Mouse (Mus musculus) hindbrain, postnatal 0 days (tissue): ENCODE measurements around the gene Vat1. TPM values are rescaled to one million over a fixed set of nuclear protein-coding genes. Genes with fewer than 3 reads are reported as not detected.

ENCODE experiments used
- ATAC-seq: fragments of 200-750 bp; cut with Nextera tagmentation; 2 replicates; pipeline ENCODE4 v1.8.0; 2017; ENCODE audit warnings: mild to moderate bottlenecking, moderate TSS enrichment, moderate library complexity
- DNase-seq: peaks from one replicate; pipeline ENCODE4 v3.0.0-alpha.2; 2015; ENCODE audit warnings: low spot score
- H3K27ac ChIP-seq: fragments of 300-500 bp; sonication (generic); 2 replicates; pipeline ENCODE4 v1.5.1; 2014; ENCODE audit warnings: mild to moderate bottlenecking
- H3K27me3 ChIP-seq: fragments of 300-500 bp; sonication (generic); 2 replicates; pipeline ENCODE4 v1.6.1; 2014; ENCODE audit warnings: low read length, mixed read lengths; ENCODE audit not compliant: insufficient read depth
- H3K36me3 ChIP-seq: fragments of 300-500 bp; sonication (generic); 2 replicates; pipeline ENCODE4 v1.6.1; 2014; ENCODE audit warnings: low read length, mixed read lengths; ENCODE audit not compliant: insufficient read depth
- H3K4me1 ChIP-seq: fragments of 300-500 bp; sonication (generic); 2 replicates; pipeline ENCODE4 v1.6.1; 2014; ENCODE audit warnings: antibody characterized with exemption, low read length, mixed read lengths; ENCODE audit not compliant: insufficient read depth
- H3K4me2 ChIP-seq: fragments of 300-500 bp; sonication (generic); 2 replicates; pipeline ENCODE4 v1.6.1; 2014; ENCODE audit warnings: low read depth, mild to moderate bottlenecking, low read length, moderate library complexity, mixed read lengths
- H3K4me3 ChIP-seq: fragments of 300-500 bp; sonication (generic); 2 replicates; pipeline ENCODE4 v1.5.1; 2014; ENCODE audit warnings: low read length
- H3K9ac ChIP-seq: fragments of 300-500 bp; sonication (generic); replicated peaks from 2 replicates; pipeline ENCODE4 v1.6.1; 2014; ENCODE audit warnings: mild to moderate bottlenecking, low read length, moderate library complexity, mixed read lengths
- H3K9me3 ChIP-seq: fragments of 300-500 bp; sonication (generic); 2 replicates; pipeline ENCODE4 v1.6.1; 2016; ENCODE audit warnings: low read length, mixed read lengths
- CTCF ChIP-seq: IDR thresholded peaks from 2 replicates; pipeline ENCODE4 v1.5.1; 2016; ENCODE audit warnings: antibody characterized with exemption, control low read depth, low read depth
- WGBS: fragments of 180-500 bp; shearing (Covaris S2); extraction: QIAGEN DNeasy Blood & Tissue Kit; methylation state at CpG from one replicate; pipeline ENCODE4 v1.1.7; 2014; 5-methylcytosine and 5-hydroxymethylcytosine counted together
- polyA plus RNA-seq: library from polyadenylated mRNA; unstranded; fragments of >200 nt; fragmentation: Nextera tagmentation; extraction: Ambion mirVana; gene quantifications from 2 replicates; pipeline ENCODE4 v1.2.1, GENCODE M21; 2015
- total RNA-seq: library from RNA; depleted of rRNA; stranded (reverse); fragments of >200 nt; gene quantifications from 2 replicates; pipeline ENCODE4 v1.2.3, GENCODE M21; 2014

The Vat1 gene
- total and polyA plus RNA-seq, 2 experiments from 2014 or later = 114 to 290 TPM

- WGBS = 20% methylated on average over 13 of the region's 13 CpGs
These were observed 3.2 kb downstream of the Vat1 start for GRCm38 (mm10) chr11:101462583-101463440.

GRCm38 (mm10) chr11:101462141-101462540 lies 3.9 kb downstream of the Vat1 start:
- no peak for TF ChIP-seq CTCF
- Histone ChIP-seq H3K9me3 (no peaks in the 10 kb centered on the region), H3K4me1 (peaks cover 19% of the 10 kb centered on the region), H3K27ac (peak overlapping the region; percentile 27; the same call in 1 of the 2 replicates), H3K9ac (no peak overlapping the region), H3K36me3 (peaks cover 43% of the 10 kb centered on the region), H3K4me2 (peak overlapping the region; percentile 75; the same call in 1 of the 2 replicates), H3K4me3 (no peak overlapping the region), H3K27me3 (no peaks in the 10 kb centered on the region)
- no peak for DNase-seq
- ATAC-seq = no peak
- WGBS = 47% methylated on average over 14 of the region's 14 CpGs

More at GRCm38 (mm10) chr11:101462583-101463440, 3.2 kb downstream of the Vat1 start:
- Histone ChIP-seq H3K9ac (no peak overlapping the region), H3K27me3 (no peaks in the 10 kb centered on the region), H3K27ac (peak overlapping the region; percentile 27; the same call in 1 of the 2 replicates), H3K36me3 (peaks cover 38% of the 10 kb centered on the region), H3K4me3 (peak overlapping the region; percentile 77), H3K9me3 (no peaks in the 10 kb centered on the region), H3K4me2 (peak overlapping the region; percentile 75), H3K4me1 (peaks cover 19% of the 10 kb centered on the region)
- DNase-seq = peak; percentile 73
- no peak for TF ChIP-seq CTCF
- ATAC-seq = peak; percentile 50; the same call in 1 of the 2 replicates

- peaks cover 47% of the 10 kb centered on the region for H3K36me3 ChIP-seq
These were observed 5.7 kb downstream of the Vat1 start for GRCm38 (mm10) chr11:101460321-101460720.

GRCm38 (mm10) chr11:101459716-101460115 lies 6.3 kb downstream of the Vat1 start:
- no peaks in the 10 kb centered on the region for H3K27me3 ChIP-seq
- ATAC-seq (no peak), DNase-seq (no peak)
- H3K36me3 ChIP-seq = peaks cover 47% of the 10 kb centered on the region
- H3K9ac ChIP-seq = no peak overlapping the region
- peaks cover 19% of the 10 kb centered on the region for H3K4me1 ChIP-seq
- no peak overlapping the region for H3K27ac ChIP-seq
- no peak for TF ChIP-seq CTCF
- no peaks in the 10 kb centered on the region for H3K9me3 ChIP-seq
- no peak overlapping the region for H3K4me2 ChIP-seq
- 38% methylated on average over 5 of the region's 6 CpGs for WGBS
- no peak overlapping the region for H3K4me3 ChIP-seq

More at GRCm38 (mm10) chr11:101460321-101460720, 5.7 kb downstream of the Vat1 start:
- Histone ChIP-seq H3K9ac (no peak overlapping the region), H3K4me2 (no peak overlapping the region), H3K27ac (no peak overlapping the region), H3K4me3 (no peak overlapping the region), H3K9me3 (no peaks in the 10 kb centered on the region), H3K27me3 (no peaks in the 10 kb centered on the region), H3K4me1 (peaks cover 19% of the 10 kb centered on the region)
- ATAC-seq (no peak), DNase-seq (no peak)
- 85% methylated on average over 15 of the region's 15 CpGs for WGBS
- no peak for TF ChIP-seq CTCF

- Histone ChIP-seq H3K27me3 (no peaks in the 10 kb centered on the region), H3K4me3 (no peak overlapping the region), H3K4me1 (peaks cover 10% of the 10 kb centered on the region), H3K9ac (no peak overlapping the region), H3K27ac (no peak overlapping the region), H3K36me3 (peaks cover 47% of the 10 kb centered on the region), H3K9me3 (no peaks in the 10 kb centered on the region), H3K4me2 (no peak overlapping the region)
- no peak for TF ChIP-seq CTCF
- ATAC-seq (no peak), DNase-seq (no peak)
- WGBS = 85% methylated on average over 12 of the region's 12 CpGs
These were observed 7.8 kb downstream of the Vat1 start for GRCm38 (mm10) chr11:101458217-101458616.

GRCm38 (mm10) chr11:101457631-101458030 lies 8.4 kb downstream of the Vat1 start:
- Histone ChIP-seq H3K4me3 (no peak overlapping the region), H3K36me3 (peaks cover 43% of the 10 kb centered on the region)
- WGBS = 89% methylated on average over 9 of the region's 9 CpGs

More at GRCm38 (mm10) chr11:101457631-101458030, 8.4 kb downstream of the Vat1 start:
- peaks cover 8% of the 10 kb centered on the region; the same call in 1 of the 2 replicates for H3K4me1 ChIP-seq
- H3K9me3 ChIP-seq = no peaks in the 10 kb centered on the region
- no peak for TF ChIP-seq CTCF
- H3K27me3 ChIP-seq = no peaks in the 10 kb centered on the region
- no peak overlapping the region for H3K4me2 ChIP-seq
- H3K9ac ChIP-seq = no peak overlapping the region
- DNase-seq (no peak), ATAC-seq (no peak)
- H3K27ac ChIP-seq = no peak overlapping the region
